Mouse (Mus musculus) heart, postnatal 0 days (tissue): ENCODE data around the gene Nipal3.

ENCODE experiments used
- CTCF ChIP-seq: IDR thresholded peaks from 2 replicates; pipeline ENCODE4 v1.5.1; 2016; ENCODE audit warnings: antibody characterized with exemption, control low read depth, low read depth
- EP300 ChIP-seq: IDR thresholded peaks from 2 replicates; pipeline ENCODE4 v1.6.1; 2016; ENCODE audit warnings: antibody characterized with exemption, low read depth

- TF ChIP-seq CTCF (no peak), EP300 (no peak)
These were observed 23.3 kb upstream of the Nipal3 start for GRCm38 (mm10) chr4:135518135-135518534.
